Mouse (Mus musculus): ENCODE measurements around the gene Lyrm4. TPM values are rescaled to one million over a fixed set of nuclear protein-coding genes. Genes with fewer than 3 reads are reported as not detected.
A peak's percentile ranks its signal among the peaks of the same experiment; 100 is the strongest.

The Lyrm4 gene
- total RNA-seq, 1 experiment: 7.5 TPM

- in situ Hi-C loops (cut with MboI; ENCODE audit: low sequenced_read_pairs in 2 of 2, unreplicated experiment in 2 of 2): no loop called here
- no peak overlapping the region for H3K27ac ChIP-seq (ENCODE audit: insufficient read depth, low read depth, low read length, poor library complexity, severe bottlenecking)
- H3K9me3 ChIP-seq (ENCODE audit: control insufficient read depth, insufficient read depth, low read depth, low read length): no peaks in the 10 kb centered on the region
- no peaks in the 10 kb centered on the region for H3K36me3 ChIP-seq (ENCODE audit: control insufficient read depth, insufficient read depth, low read length, poor library complexity, severe bottlenecking)
- H3K4me1 ChIP-seq (ENCODE audit: control insufficient read depth in 2 of 2, insufficient read depth in 2 of 2, low read length in 2 of 2, poor library complexity in 1 of 2): peaks cover 0 to 3% of the 10 kb centered on the region in 2 experiments; a peak in 1 of 4 replicates
- TF ChIP-seq HCFC1 (IDR thresholded peaks at IDR 0.05; ENCODE audit: borderline replicate concordance, insufficient read depth, low read length): no peak
- no peak for TF ChIP-seq ZC3H11A (IDR thresholded peaks at IDR 0.05; ENCODE audit: borderline replicate concordance, low read depth, low read length)
- TF ChIP-seq ZNF384 (IDR thresholded peaks at IDR 0.05; ENCODE audit: low read depth, low read length): 0 out of 2 replicates have a peak, but pooled peaks have one; percentile 18
- TF ChIP-seq MAFK (IDR thresholded peaks at IDR 0.05; ENCODE audit: insufficient read depth, low read depth, low read length): no peak
- TF ChIP-seq CHD2 (IDR thresholded peaks at IDR 0.05; ENCODE audit: low read depth, low read length): no peak
- no peak for DNase-seq (ENCODE audit: low read depth, low spot score)
- no peak overlapping the region for H3K4me3 ChIP-seq (ENCODE audit: insufficient read depth in 1 of 2, low read depth in 1 of 2, low read length in 2 of 2, poor library complexity in 1 of 2, severe bottlenecking in 1 of 2)
- no peak overlapping the region for H3K9ac ChIP-seq (ENCODE audit: insufficient read depth, low read depth, low read length, poor library complexity, severe bottlenecking)
These were observed 177.3 kb downstream of the Lyrm4 start for GRCm38 (mm10) chr13:35939871-35940665.

GRCm38 (mm10) chr13:35937991-35938390, 179.3 kb downstream of the Lyrm4 start:
- no peak for DNase-seq (ENCODE audit: low read depth, low spot score)
- in situ Hi-C loops (cut with MboI; ENCODE audit: low sequenced_read_pairs in 2 of 2, unreplicated experiment in 2 of 2): no loop called here

More at GRCm38 (mm10) chr13:35937991-35938390, 179.3 kb downstream of the Lyrm4 start:
- Histone ChIP-seq H3K36me3 (ENCODE audit: control insufficient read depth, insufficient read depth, low read length, poor library complexity, severe bottlenecking) (no peaks in the 10 kb centered on the region), H3K9ac (ENCODE audit: insufficient read depth, low read depth, low read length, poor library complexity, severe bottlenecking) (no peak overlapping the region), H3K4me3 (ENCODE audit: insufficient read depth in 1 of 2, low read depth in 1 of 2, low read length in 2 of 2, poor library complexity in 1 of 2, severe bottlenecking in 1 of 2) (no peak overlapping the region), H3K4me1 (ENCODE audit: control insufficient read depth in 2 of 2, insufficient read depth in 2 of 2, low read length in 2 of 2, poor library complexity in 1 of 2) (peaks cover 0 to 3% of the 10 kb centered on the region in 2 experiments; a peak in 1 of 4 replicates), H3K27ac (ENCODE audit: insufficient read depth, low read depth, low read length, poor library complexity, severe bottlenecking) (no peak overlapping the region), H3K9me3 (ENCODE audit: control insufficient read depth, insufficient read depth, low read depth, low read length) (no peaks in the 10 kb centered on the region)
- no peak for TF ChIP-seq MAFK (IDR thresholded peaks at IDR 0.05; ENCODE audit: insufficient read depth, low read depth, low read length)
- TF ChIP-seq HCFC1 (IDR thresholded peaks at IDR 0.05; ENCODE audit: borderline replicate concordance, insufficient read depth, low read length): no peak
- TF ChIP-seq ZC3H11A (IDR thresholded peaks at IDR 0.05; ENCODE audit: borderline replicate concordance, low read depth, low read length): no peak
- no peak for TF ChIP-seq ZNF384 (IDR thresholded peaks at IDR 0.05; ENCODE audit: low read depth, low read length)
- no peak for TF ChIP-seq CHD2 (IDR thresholded peaks at IDR 0.05; ENCODE audit: low read depth, low read length)

Other genes with a start within 250 kb of the Lyrm4 start
- gene Rpp40, start 211.2 kb downstream of the Lyrm4 start, total RNA-seq (2012; rRNA removed): 30.0 and 35.9 TPM in 2 replicates
- 0.26 and 0.31 TPM in 2 replicates for gene Ppp1r3g, start 158.7 kb downstream of the Lyrm4 start, total RNA-seq (2012; rRNA removed)
- 22.0 and 34.2 TPM in 2 replicates for gene Fars2, start 114 bp downstream of the Lyrm4 start, total RNA-seq (2012; rRNA removed)